In the genomic region with DNA sequence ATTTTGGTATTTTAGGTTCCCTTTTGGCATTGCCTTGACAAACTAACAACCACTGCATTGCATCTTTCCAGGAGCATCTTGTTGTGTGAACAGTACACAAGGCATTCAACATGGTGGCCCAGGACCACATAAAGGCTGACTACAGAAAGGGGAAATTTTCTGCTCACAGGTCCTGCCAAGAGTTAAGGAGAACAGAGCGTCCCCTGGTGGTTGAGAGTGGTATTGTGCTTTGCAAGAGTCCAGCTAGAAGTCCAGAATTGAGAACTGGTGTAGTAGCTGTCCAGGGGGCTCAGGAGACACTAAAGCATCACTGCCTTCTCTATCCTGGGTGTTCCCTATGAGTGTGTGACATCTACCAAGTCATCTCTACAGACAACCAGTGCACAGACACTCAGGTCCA, we compare ENCODE assay signal across 9 mouse cellular contexts. TPM values are rescaled to one million over a fixed set of nuclear protein-coding genes. Genes with fewer than 3 reads are reported as not detected.
A peak's percentile ranks its signal among the peaks of the same experiment; 100 is the strongest.
DNase-seq lines count a peak whose midpoint lies in the region; ATAC-seq and TF ChIP-seq lines count a peak whose summit lies in the region.
"Had no signal": no experiment of that assay in that cellular context is flagged by ENCODE, and none has a peak within 500 bp of the region (broad histone marks: within the 10 kb centered on the region; RNA-seq: fewer than 3 reads in every experiment).

No protein-coding gene starts in this region.

- no peaks in the 10 kb centered on the region for H3K36me3 ChIP-seq in hindbrain, embryonic 10.5 days
- no peaks in the 10 kb centered on the region for H3K36me3 ChIP-seq in hindbrain, embryonic 13.5 days
- H3K36me3 ChIP-seq: limb, embryonic 15.5 days had no signal

- no peak overlapping the region for H3K9ac ChIP-seq in hindbrain, embryonic 13.5 days
- H3K9ac ChIP-seq: limb, embryonic 15.5 days had no signal

- TF ChIP-seq CTCF in lung, adult 2 months (IDR thresholded peaks at IDR 0.05; ENCODE audit: insufficient read depth, low read length) = peak; percentile 41; the same call in 1 of the 2 replicates

- H3K27ac ChIP-seq in hindbrain, embryonic 10.5 days = no peak overlapping the region
- H3K27ac ChIP-seq in hindbrain, embryonic 13.5 days = no peak overlapping the region
- H3K27ac ChIP-seq: limb, embryonic 15.5 days had no signal

- H3K4me2 ChIP-seq in hindbrain, embryonic 13.5 days = no peak overlapping the region
- H3K4me2 ChIP-seq: limb, embryonic 15.5 days had no signal

- intact Hi-C loops in heart, postnatal 36 days (cut with DNase I) = no loop called here

- no peak for ATAC-seq in hindbrain, embryonic 13.5 days (ENCODE audit: low FRiP score)

- no peaks in the 10 kb centered on the region for H3K27me3 ChIP-seq in hindbrain, embryonic 10.5 days (ENCODE audit: insufficient read depth, poor library complexity, severe bottlenecking)
- 0 out of 2 replicates have a peak, but pooled peaks cover 4% of the 10 kb centered on the region for H3K27me3 ChIP-seq in hindbrain, embryonic 13.5 days
- H3K27me3 ChIP-seq: limb, embryonic 15.5 days had no signal

- no peaks in the 10 kb centered on the region for H3K4me1 ChIP-seq in hindbrain, embryonic 10.5 days (replicated peaks)
- no peaks in the 10 kb centered on the region for H3K4me1 ChIP-seq in hindbrain, embryonic 13.5 days (replicated peaks)
- no peaks in the 10 kb centered on the region for H3K4me1 ChIP-seq in lung, adult 2 months (ENCODE audit: control insufficient read depth, insufficient read depth, low read length)
- H3K4me1 ChIP-seq: limb, embryonic 15.5 days had no signal

- no peak for TF ChIP-seq POLR2A in lung, adult 2 months (IDR thresholded peaks at IDR 0.05; ENCODE audit: borderline replicate concordance, extremely low read depth, low read depth, low read length)

- H3K4me3 ChIP-seq in hindbrain, embryonic 10.5 days = no peak overlapping the region
- H3K4me3 ChIP-seq in hindbrain, embryonic 13.5 days = no peak overlapping the region
- H3K4me3 ChIP-seq in lung, adult 2 months (replicated peaks; ENCODE audit: extremely low read depth, low read depth, low read length) = no peak overlapping the region
- H3K4me3 ChIP-seq: limb, embryonic 15.5 days had no signal

- WGBS in hindbrain, embryonic 10.5 days = 0% methylated on average over 1 of the region's 1 CpGs
- WGBS in hindbrain, embryonic 13.5 days = 8% methylated on average over 1 of the region's 1 CpGs
- 0% methylated on average over 1 of the region's 1 CpGs for WGBS in lung, adult 2 months

- no peaks in the 10 kb centered on the region for H3K9me3 ChIP-seq in hindbrain, embryonic 10.5 days
- H3K9me3 ChIP-seq in hindbrain, embryonic 13.5 days = no peaks in the 10 kb centered on the region
- H3K9me3 ChIP-seq: limb, embryonic 15.5 days had no signal

- DNase-seq in hindbrain, embryonic 10.5 days (ENCODE audit: low spot score) = peak; percentile 57
- peak; percentile 38 for DNase-seq in urinary bladder, postnatal 25 days (ENCODE audit: low spot score)
- DNase-seq in urinary bladder, postnatal 10 days (ENCODE audit: low spot score) = no peak
- DNase-seq in cerebellum, adult 11-12 months = peak; percentile 14
- DNase-seq in heart, postnatal 36 days = peak; percentile 3 to 37
- DNase-seq in lung, adult 2 months = peak; percentile 56
- peak; percentile 23 for DNase-seq in thymus, postnatal 14 days

RNA-seq across cellular contexts. Expression of gene Ihh, which starts 49.0 kb away (rescaled TPM):
- 0.12 TPM in 2 replicates for polyA plus RNA-seq in hindbrain, embryonic 10.5 days (2016; fragmentation: Nextera tagmentation; extraction: Ambion mirVana)
- polyA plus RNA-seq in hindbrain, embryonic 13.5 days (2015; fragmentation: Nextera tagmentation; extraction: Ambion mirVana) = 0.14 and 0.21 TPM in 2 replicates
- total RNA-seq in heart, postnatal 36 days (2021) = under 1 TPM in 1 of 2 experiments, not detected in 1; 0.14 TPM
- polyA plus RNA-seq in lung, adult 2 months (2012; rRNA removed) = 0.54 and 1.2 TPM in 2 replicates
